Mouse (Mus musculus) ES-Bruce4 (cell line): Measurements from ENCODE around the gene Anks1b.

ENCODE experiments used
- CTCF ChIP-seq: IDR thresholded peaks from one replicate; pipeline ENCODE4 v1.8.1; 2011; ENCODE audit warnings: low read depth, low read length
- EP300 ChIP-seq: IDR thresholded peaks from 2 replicates; pipeline ENCODE4 v1.6.1; 2011; ENCODE audit warnings: low read depth, low read length; ENCODE audit not compliant: insufficient read depth
- POLR2A ChIP-seq: IDR thresholded peaks from one replicate; pipeline ENCODE4 v1.8.1; 2011; ENCODE audit warnings: low read length; ENCODE audit not compliant: insufficient read depth

DNA sequence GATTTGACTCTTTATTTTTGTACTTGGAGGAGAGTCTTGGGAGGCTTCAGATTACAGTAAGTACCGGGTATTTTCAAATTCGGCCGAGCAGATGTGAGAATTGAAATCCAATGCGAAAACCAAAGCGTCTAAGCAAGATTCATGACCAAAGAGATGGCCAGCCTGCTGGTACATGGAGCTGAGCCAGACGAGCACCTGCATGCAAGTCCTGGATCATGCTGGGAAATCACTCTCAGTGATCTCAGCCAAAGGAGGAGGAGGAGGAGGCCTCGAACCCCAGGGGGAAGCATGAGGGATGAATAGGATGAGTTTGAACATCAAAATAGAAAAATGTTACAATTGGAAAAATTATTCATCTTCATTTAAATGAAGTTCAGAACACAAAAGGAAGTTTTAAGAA is 1087.1 kb downstream of the Anks1b start:
- TF ChIP-seq CTCF (no peak), EP300 (no peak), POLR2A (no peak)
